Mouse (Mus musculus) olfactory bulb, adult 2 months (tissue): ENCODE results near the gene Rbck1.

Source experiments
- CTCF ChIP-seq: fragments of 200-500 bp; IDR thresholded peaks from 2 replicates; pipeline ENCODE4 v1.5.1; 2012; ENCODE audit warnings: low read depth, mild to moderate bottlenecking, low read length, moderate library complexity; ENCODE audit not compliant: insufficient read depth
- POLR2A ChIP-seq: fragments of 200-500 bp; IDR thresholded peaks from 2 replicates; pipeline ENCODE4 v1.6.1; 2012; ENCODE audit warnings: mild to moderate bottlenecking, low read depth, low read length, moderate library complexity; ENCODE audit not compliant: insufficient read depth

DNA sequence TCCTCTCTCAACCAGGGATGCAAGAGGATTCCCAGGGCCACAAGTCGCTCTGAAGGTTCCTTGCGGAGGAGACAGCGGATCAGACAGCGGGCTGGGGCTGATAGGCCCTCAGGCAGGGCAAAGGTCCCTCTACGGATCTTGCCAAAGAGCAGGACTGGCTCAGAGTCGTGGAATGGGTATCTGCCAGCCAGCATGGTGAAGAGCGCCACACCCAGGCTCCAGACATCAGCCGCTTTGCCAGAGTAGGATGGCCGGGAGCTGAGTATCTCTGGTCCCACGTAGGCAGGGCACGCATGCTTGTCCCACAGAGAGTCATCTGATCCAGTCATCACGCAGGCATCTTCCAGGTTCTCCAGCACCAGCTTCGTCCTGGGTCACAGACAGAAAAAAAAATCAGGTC lies 5.9 kb upstream of the Rbck1 start:
- TF ChIP-seq CTCF: no peak
- no peak for TF ChIP-seq POLR2A
